Mouse (Mus musculus) forebrain, embryonic 14.5 days (tissue): ENCODE measurements around the gene Stxbp5l. TPM values are rescaled to one million over a fixed set of nuclear protein-coding genes. Genes with fewer than 3 reads are reported as not detected.
"Not testable (repeated sequence)": the region's sequence is repeated elsewhere in the genome, so short reads cannot be mapped to it uniquely, and the experiment has no call there.

Experiments
- ATAC-seq: fragments of 200-750 bp; cut with Nextera tagmentation; 2 replicates; pipeline ENCODE4 v1.8.0; 2017; ENCODE audit warnings: mild to moderate bottlenecking, moderate library complexity
- DNase-seq: peaks from one replicate; pipeline ENCODE4 v3.0.0-alpha.2; 2015; ENCODE audit warnings: low spot score
- H3K27ac ChIP-seq: fragments of 300-500 bp; sonication (generic); 2 replicates; pipeline ENCODE4 v1.5.1; 2014; ENCODE audit warnings: low read depth, mild to moderate bottlenecking, control low read depth, low read length, moderate library complexity
- H3K27me3 ChIP-seq: fragments of 300-500 bp; sonication (generic); replicated peaks from 2 replicates; pipeline ENCODE4 v1.6.1; 2014; ENCODE audit warnings: low read length, control low read depth, mixed read lengths; ENCODE audit not compliant: control insufficient read depth, insufficient read depth
- H3K36me3 ChIP-seq: fragments of 300-500 bp; sonication (generic); 2 replicates; pipeline ENCODE4 v1.6.1; 2014; ENCODE audit warnings: low read length, control low read depth; ENCODE audit not compliant: control insufficient read depth, insufficient read depth
- H3K4me1 ChIP-seq: fragments of 300-500 bp; sonication (generic); 2 replicates; pipeline ENCODE4 v1.6.1; 2014; ENCODE audit warnings: antibody characterized with exemption, low read length, control low read depth; ENCODE audit not compliant: control insufficient read depth, insufficient read depth
- H3K4me2 ChIP-seq: fragments of 300-500 bp; sonication (generic); 2 replicates; pipeline ENCODE4 v1.6.1; 2014; ENCODE audit warnings: mild to moderate bottlenecking, control low read depth, low read length
- H3K4me3 ChIP-seq: fragments of 300-500 bp; sonication (generic); 2 replicates; pipeline ENCODE4 v1.5.1; 2014; ENCODE audit warnings: low read depth, low read length, control low read depth
- H3K9ac ChIP-seq: fragments of 300-500 bp; sonication (generic); 2 replicates; pipeline ENCODE4 v1.6.1; 2014; ENCODE audit warnings: mild to moderate bottlenecking, low read length, control low read depth, moderate library complexity
- H3K9me3 ChIP-seq: fragments of 300-500 bp; sonication (generic); replicated peaks from 2 replicates; pipeline ENCODE4 v1.6.1; 2016; ENCODE audit warnings: low read length, control low read depth, mixed read lengths; ENCODE audit not compliant: control insufficient read depth
- WGBS: fragments of 180-500 bp; shearing (Covaris S2); extraction: QIAGEN DNeasy Blood & Tissue Kit; methylation state at CpG from one replicate; pipeline ENCODE4 v1.1.7; 2014; 5-methylcytosine and 5-hydroxymethylcytosine counted together
- polyA plus RNA-seq: library from polyadenylated mRNA; unstranded; fragments of >200 nt; fragmentation: Nextera tagmentation; extraction: Ambion mirVana; gene quantifications from 2 replicates; pipeline ENCODE4 v1.2.1, GENCODE M21; 2014

The Stxbp5l gene
- polyA plus RNA-seq, 1 experiment from 2014 or later: 3.0 TPM

- not testable (repeated sequence) for H3K27me3 ChIP-seq, H3K4me3 ChIP-seq, H3K9me3 ChIP-seq, H3K4me1 ChIP-seq, H3K27ac ChIP-seq, ATAC-seq, H3K9ac ChIP-seq, DNase-seq, H3K36me3 ChIP-seq, H3K4me2 ChIP-seq
These were observed 43.3 kb downstream of the Stxbp5l start for GRCm38 (mm10) chr16:37341446-37341845.

DNA sequence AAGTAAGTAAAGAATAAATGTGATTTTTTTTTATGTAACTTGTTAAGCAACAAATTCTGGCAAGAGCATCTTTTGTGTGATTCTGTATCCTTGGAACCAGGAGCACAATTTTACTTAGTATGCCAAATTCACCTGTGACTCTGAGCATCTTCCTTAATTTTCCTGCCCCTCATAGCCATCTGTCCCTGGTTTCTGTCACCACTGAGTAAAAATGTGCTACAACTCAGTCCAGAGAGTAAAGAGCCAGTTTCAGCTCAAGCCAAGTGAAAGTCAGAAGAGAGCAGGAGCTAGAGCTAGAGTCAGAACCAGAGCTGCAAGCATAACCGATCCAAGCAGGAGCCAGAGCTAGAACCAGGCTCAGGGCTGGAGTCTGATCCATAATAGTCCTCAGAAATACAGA is 46.6 kb downstream of the Stxbp5l start:
- Histone ChIP-seq H3K4me3 (no peak overlapping the region), H3K9ac (no peak overlapping the region), H3K4me1 (no peaks in the 10 kb centered on the region), H3K27me3 (no peaks in the 10 kb centered on the region), H3K36me3 (no peaks in the 10 kb centered on the region), H3K4me2 (no peak overlapping the region), H3K27ac (no peak overlapping the region), H3K9me3 (no peaks in the 10 kb centered on the region)
- DNase-seq (no peak), ATAC-seq (no peak)
- WGBS: 96% methylated on average over 1 of the region's 1 CpGs

DNA sequence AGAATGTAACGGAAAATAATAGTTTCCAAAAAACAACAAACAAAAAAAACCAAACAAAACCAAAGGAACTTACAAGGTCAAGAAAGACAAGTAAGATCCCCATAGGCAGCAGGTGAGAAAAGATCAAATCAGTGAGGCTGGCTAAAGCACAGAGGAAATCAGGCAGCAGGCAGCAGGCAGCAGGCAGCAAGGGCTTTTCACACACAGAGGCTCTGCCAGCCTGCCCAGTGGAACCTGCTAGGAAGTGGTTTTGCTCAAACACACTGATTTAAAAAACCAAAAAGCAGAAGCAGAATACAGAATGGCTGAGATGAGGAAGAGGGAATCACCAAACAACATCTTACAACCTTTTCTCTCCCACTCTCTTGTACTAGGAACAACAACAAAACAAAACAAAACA is 47.2 kb downstream of the Stxbp5l start:
- Histone ChIP-seq H3K4me2 (no peak overlapping the region), H3K27me3 (no peaks in the 10 kb centered on the region), H3K4me3 (no peak overlapping the region), H3K27ac (no peak overlapping the region), H3K9me3 (no peaks in the 10 kb centered on the region), H3K4me1 (no peaks in the 10 kb centered on the region), H3K9ac (no peak overlapping the region), H3K36me3 (no peaks in the 10 kb centered on the region)
- DNase-seq: no peak
- ATAC-seq: no peak
- WGBS: 88% methylated on average over 1 of the region's 1 CpGs

GRCm38 (mm10) chr16:37304441-37304840 is 80.3 kb downstream of the Stxbp5l start:
- no peak for ATAC-seq
- H3K9me3 ChIP-seq: no peaks in the 10 kb centered on the region
- H3K4me2 ChIP-seq: no peak overlapping the region
- 100% methylated on average over 1 of the region's 1 CpGs for WGBS
- no peak overlapping the region for H3K27ac ChIP-seq
- H3K4me3 ChIP-seq: no peak overlapping the region
- no peak for DNase-seq
- no peaks in the 10 kb centered on the region for H3K4me1 ChIP-seq
- H3K9ac ChIP-seq: no peak overlapping the region
- H3K27me3 ChIP-seq: no peaks in the 10 kb centered on the region
- no peaks in the 10 kb centered on the region for H3K36me3 ChIP-seq

GRCm38 (mm10) chr16:37292593-37292992 is 92.2 kb downstream of the Stxbp5l start:
- WGBS: 78% methylated on average over 1 of the region's 1 CpGs
- peak; percentile 64 for DNase-seq

DNA sequence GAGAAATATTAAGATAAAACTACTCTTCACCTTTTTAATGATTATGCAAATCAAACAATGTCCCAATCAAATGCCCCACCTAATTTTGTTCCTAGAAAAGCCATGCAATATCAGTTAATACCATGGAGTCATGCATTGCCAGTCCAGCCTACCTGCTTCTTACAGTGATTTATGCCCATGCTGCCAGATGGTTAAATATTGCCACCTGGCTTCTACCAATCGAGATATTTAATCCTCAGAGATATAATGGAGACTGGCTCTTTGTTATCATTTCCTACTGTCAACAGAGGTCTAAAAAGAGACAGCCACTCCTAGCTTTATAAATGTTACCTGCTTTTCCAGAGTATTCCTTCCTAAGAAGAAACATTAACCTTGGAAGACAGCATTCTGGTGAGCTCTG is 104.6 kb downstream of the Stxbp5l start:
- WGBS: 72% methylated on average over 1 of the region's 1 CpGs

More at GRCm38 (mm10) chr16:37292593-37292992, 92.2 kb downstream of the Stxbp5l start:
- Histone ChIP-seq H3K27me3 (no peaks in the 10 kb centered on the region), H3K36me3 (no peaks in the 10 kb centered on the region), H3K4me3 (no peak overlapping the region), H3K4me2 (no peak overlapping the region), H3K27ac (no peak overlapping the region), H3K9ac (no peak overlapping the region), H3K9me3 (no peaks in the 10 kb centered on the region), H3K4me1 (no peaks in the 10 kb centered on the region)
- ATAC-seq: no peak

DNA sequence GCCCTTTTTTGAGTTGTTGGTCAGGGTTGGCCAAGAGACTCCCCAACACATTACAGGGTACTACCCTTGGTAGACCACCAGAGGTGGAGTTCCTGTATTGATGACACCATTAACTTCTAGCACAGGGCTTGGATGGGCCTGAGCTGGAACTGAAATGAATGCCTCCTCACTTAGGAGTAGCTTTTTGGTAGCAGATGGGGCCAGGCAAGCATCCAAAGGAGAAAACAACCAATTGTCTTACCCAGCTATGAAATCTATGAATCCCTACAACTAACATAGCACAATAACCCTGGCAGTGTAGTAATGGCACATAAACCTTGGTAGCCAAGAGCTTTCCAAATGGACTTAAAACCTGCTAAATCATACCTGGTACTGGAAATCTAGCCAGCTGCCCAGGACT is 111.1 kb downstream of the Stxbp5l start:
- H3K27me3 ChIP-seq: no peaks in the 10 kb centered on the region
- no peaks in the 10 kb centered on the region for H3K9me3 ChIP-seq
- no peak overlapping the region for H3K9ac ChIP-seq
- ATAC-seq: no peak
- H3K27ac ChIP-seq: no peak overlapping the region
- no peaks in the 10 kb centered on the region for H3K36me3 ChIP-seq
- H3K4me1 ChIP-seq: no peaks in the 10 kb centered on the region
- H3K4me2 ChIP-seq: no peak overlapping the region
- no peak overlapping the region for H3K4me3 ChIP-seq
- no peak for DNase-seq

More for the DNA sequence above, 104.6 kb downstream of the Stxbp5l start:
- no peaks in the 10 kb centered on the region for H3K4me1 ChIP-seq
- DNase-seq (no peak), ATAC-seq (no peak)
- no peak overlapping the region for H3K4me3 ChIP-seq
- no peak overlapping the region for H3K4me2 ChIP-seq
- H3K27me3 ChIP-seq: no peaks in the 10 kb centered on the region
- H3K36me3 ChIP-seq: no peaks in the 10 kb centered on the region
- no peak overlapping the region for H3K27ac ChIP-seq
- no peaks in the 10 kb centered on the region for H3K9me3 ChIP-seq
- no peak overlapping the region for H3K9ac ChIP-seq

DNA sequence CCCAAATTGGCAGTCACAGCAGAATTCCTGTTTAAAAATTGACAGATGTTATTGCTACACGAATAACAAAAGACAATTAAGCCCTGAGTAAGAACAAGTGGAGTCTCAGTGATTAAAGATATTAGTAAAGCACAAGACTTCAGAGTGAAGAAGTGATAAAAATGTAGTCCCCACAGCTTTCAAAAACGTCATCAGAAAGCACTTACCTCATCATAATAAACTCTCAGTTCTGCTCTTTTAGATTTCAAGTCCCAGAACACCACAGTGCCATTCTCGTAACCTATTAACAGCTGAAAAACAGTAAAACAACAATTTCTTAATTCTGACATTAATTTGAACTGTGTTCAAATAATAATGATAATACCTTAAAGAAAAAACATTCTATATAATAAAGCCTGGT is 123.1 kb downstream of the Stxbp5l start:
- WGBS: 63% methylated on average over 3 of the region's 3 CpGs
- no peak for ATAC-seq
- H3K4me2 ChIP-seq: no peak overlapping the region
- no peaks in the 10 kb centered on the region for H3K27me3 ChIP-seq
- H3K9me3 ChIP-seq: no peaks in the 10 kb centered on the region
- H3K27ac ChIP-seq: no peak overlapping the region
- no peak overlapping the region for H3K9ac ChIP-seq
- H3K4me3 ChIP-seq: no peak overlapping the region
- no peaks in the 10 kb centered on the region for H3K4me1 ChIP-seq
- no peak for DNase-seq
- no peaks in the 10 kb centered on the region for H3K36me3 ChIP-seq

- H3K4me2 ChIP-seq: no peak overlapping the region
- no peaks in the 10 kb centered on the region for H3K4me1 ChIP-seq
- H3K4me3 ChIP-seq: no peak overlapping the region
- H3K27ac ChIP-seq: no peak overlapping the region
- DNase-seq (no peak), ATAC-seq (no peak)
- H3K9ac ChIP-seq: no peak overlapping the region
- no peaks in the 10 kb centered on the region for H3K36me3 ChIP-seq
- WGBS: 94% methylated on average over 1 of the region's 1 CpGs
- H3K27me3 ChIP-seq: no peaks in the 10 kb centered on the region
- H3K9me3 ChIP-seq: no peaks in the 10 kb centered on the region
These were observed 165.6 kb downstream of the Stxbp5l start for GRCm38 (mm10) chr16:37219151-37219550.

- Histone ChIP-seq H3K27ac (no peak overlapping the region), H3K27me3 (no peaks in the 10 kb centered on the region), H3K4me1 (no peaks in the 10 kb centered on the region), H3K36me3 (no peaks in the 10 kb centered on the region), H3K9me3 (no peaks in the 10 kb centered on the region), H3K4me3 (no peak overlapping the region), H3K4me2 (no peak overlapping the region), H3K9ac (no peak overlapping the region)
- ATAC-seq (no peak), DNase-seq (no peak)
These were observed 176.0 kb downstream of the Stxbp5l start for GRCm38 (mm10) chr16:37208783-37209182.
